Mouse (Mus musculus): Measurements from ENCODE around the gene Zdhhc16. TPM values are rescaled to one million over a fixed set of nuclear protein-coding genes. Genes with fewer than 3 reads are reported as not detected.

Gene Zdhhc16
- total RNA-seq, 2 experiments from 2014 or later, result 15.1 to 21.4 TPM

GRCm38 (mm10) chr19:41981931-41982790, 48.9 kb downstream of the Zdhhc16 start:
- no peak for ATAC-seq (replicated peaks; ENCODE audit: low FRiP score, poor library complexity, severe bottlenecking)

GRCm38 (mm10) chr19:41982791-41983150, 49.5 kb downstream of the Zdhhc16 start:
- no peak for ATAC-seq (replicated peaks; ENCODE audit: low FRiP score, poor library complexity, severe bottlenecking)

GRCm38 (mm10) chr19:41985994-41986393, 52.7 kb downstream of the Zdhhc16 start:
- ATAC-seq (replicated peaks; ENCODE audit: low FRiP score, poor library complexity, severe bottlenecking), result no peak

GRCm38 (mm10) chr19:41987206-41987605, 53.9 kb downstream of the Zdhhc16 start:
- no peak for ATAC-seq (replicated peaks; ENCODE audit: low FRiP score, poor library complexity, severe bottlenecking)

GRCm38 (mm10) chr19:41989810-41990209, 56.5 kb downstream of the Zdhhc16 start:
- no peak for ATAC-seq (replicated peaks; ENCODE audit: low FRiP score, poor library complexity, severe bottlenecking)

GRCm38 (mm10) chr19:41991926-41992477, 58.7 kb downstream of the Zdhhc16 start:
- no peak for ATAC-seq (replicated peaks; ENCODE audit: low FRiP score, poor library complexity, severe bottlenecking)

- no peak for ATAC-seq (replicated peaks; ENCODE audit: low FRiP score, poor library complexity, severe bottlenecking)
Observed at GRCm38 (mm10) chr19:41992971-41993370, 59.7 kb downstream of the Zdhhc16 start.

- no peak for ATAC-seq (replicated peaks; ENCODE audit: low FRiP score, poor library complexity, severe bottlenecking)
Observed at GRCm38 (mm10) chr19:41993484-41993883, 60.2 kb downstream of the Zdhhc16 start.

Other genes starting within 250 kb of the Zdhhc16 start
- 1.1 and 1.7 TPM in 2 replicates for gene Slit1, start 189.8 kb upstream of the Zdhhc16 start, total RNA-seq (2015; ENCODE audit: low replicate concordance)
- 1.0 and 1.6 TPM in 2 replicates for gene Slit1, start 189.8 kb upstream of the Zdhhc16 start, total RNA-seq (2017; ENCODE audit: low replicate concordance)
- 83.4 and 100 TPM in 2 replicates for gene Arhgap19, start 131.4 kb upstream of the Zdhhc16 start, total RNA-seq (2015; ENCODE audit: low replicate concordance)
- gene Arhgap19, start 131.4 kb upstream of the Zdhhc16 start, total RNA-seq (2017; ENCODE audit: low replicate concordance), result 98.9 and 131 TPM in 2 replicates
- gene Frat1, start 103.5 kb upstream of the Zdhhc16 start, total RNA-seq (2015; ENCODE audit: low replicate concordance), result 3.2 and 3.8 TPM in 2 replicates
- 0.26 and 2.6 TPM in 2 replicates for gene Frat1, start 103.5 kb upstream of the Zdhhc16 start, total RNA-seq (2017; ENCODE audit: low replicate concordance)
- gene Frat2, start 85.3 kb upstream of the Zdhhc16 start, total RNA-seq (2015; ENCODE audit: low replicate concordance), result 5.4 TPM in 2 replicates
- 2.6 and 3.9 TPM in 2 replicates for gene Frat2, start 85.3 kb upstream of the Zdhhc16 start, total RNA-seq (2017; ENCODE audit: low replicate concordance)
- 1.1 and 2.1 TPM in 2 replicates for gene Rrp12, start 37.3 kb upstream of the Zdhhc16 start, total RNA-seq (2015; ENCODE audit: low replicate concordance)
- 1.2 TPM in 1 of 2 replicates, not detected in the other for gene Rrp12, start 37.3 kb upstream of the Zdhhc16 start, total RNA-seq (2017; ENCODE audit: low replicate concordance)
- 102 and 109 TPM in 2 replicates for gene Pgam1, start 21.6 kb upstream of the Zdhhc16 start, total RNA-seq (2015; ENCODE audit: low replicate concordance)
- 17.3 and 26.3 TPM in 2 replicates for gene Pgam1, start 21.6 kb upstream of the Zdhhc16 start, total RNA-seq (2017; ENCODE audit: low replicate concordance)
- gene Exosc1, start 57 bp upstream of the Zdhhc16 start, total RNA-seq (2015; ENCODE audit: low replicate concordance), result 16.9 and 21.0 TPM in 2 replicates
- gene Exosc1, start 57 bp upstream of the Zdhhc16 start, total RNA-seq (2017; ENCODE audit: low replicate concordance), result 7.1 and 14.1 TPM in 2 replicates
- gene Mms19, start 47.7 kb downstream of the Zdhhc16 start, total RNA-seq (2015; ENCODE audit: low replicate concordance), result 20.5 and 73.5 TPM in 2 replicates
- 10.1 and 15.4 TPM in 2 replicates for gene Mms19, start 47.7 kb downstream of the Zdhhc16 start, total RNA-seq (2017; ENCODE audit: low replicate concordance)
- 4.3 TPM in 1 of 2 replicates, not detected in the other for gene Ubtd1, start 48.3 kb downstream of the Zdhhc16 start, total RNA-seq (2015; ENCODE audit: low replicate concordance)
- gene Ubtd1, start 48.3 kb downstream of the Zdhhc16 start, total RNA-seq (2017; ENCODE audit: low replicate concordance), result 8.2 TPM in 1 of 2 replicates, not detected in the other
- gene Ankrd2, start 102.5 kb downstream of the Zdhhc16 start, total RNA-seq (2015; ENCODE audit: low replicate concordance), result not detected in 2 replicates
- gene Ankrd2, start 102.5 kb downstream of the Zdhhc16 start, total RNA-seq (2017; ENCODE audit: low replicate concordance), result not detected in 2 replicates
- gene Hoga1, start 112.1 kb downstream of the Zdhhc16 start, total RNA-seq (2015; ENCODE audit: low replicate concordance), result not detected in 2 replicates
- not detected in 2 replicates for gene Hoga1, start 112.1 kb downstream of the Zdhhc16 start, total RNA-seq (2017; ENCODE audit: low replicate concordance)
- not detected in 2 replicates for gene 4933411K16Rik, start 118.8 kb downstream of the Zdhhc16 start, total RNA-seq (2015; ENCODE audit: low replicate concordance)
- not detected in 2 replicates for gene 4933411K16Rik, start 118.8 kb downstream of the Zdhhc16 start, total RNA-seq (2017; ENCODE audit: low replicate concordance)
- gene Morn4, start 152.9 kb downstream of the Zdhhc16 start, total RNA-seq (2015; ENCODE audit: low replicate concordance), result not detected in 2 replicates
- gene Morn4, start 152.9 kb downstream of the Zdhhc16 start, total RNA-seq (2017; ENCODE audit: low replicate concordance), result not detected in 2 replicates
- gene Pi4k2a, start 157.0 kb downstream of the Zdhhc16 start, total RNA-seq (2015; ENCODE audit: low replicate concordance), result 2.5 and 3.4 TPM in 2 replicates
- gene Pi4k2a, start 157.0 kb downstream of the Zdhhc16 start, total RNA-seq (2017; ENCODE audit: low replicate concordance), result 2.1 and 3.3 TPM in 2 replicates
- gene Avpi1, start 195.6 kb downstream of the Zdhhc16 start, total RNA-seq (2015; ENCODE audit: low replicate concordance), result 6.5 TPM in 1 of 2 replicates, not detected in the other
- 4.4 TPM in 1 of 2 replicates, not detected in the other for gene Avpi1, start 195.6 kb downstream of the Zdhhc16 start, total RNA-seq (2017; ENCODE audit: low replicate concordance)
- 0.84 and 2.2 TPM in 2 replicates for gene Marveld1, start 213.9 kb downstream of the Zdhhc16 start, total RNA-seq (2015; ENCODE audit: low replicate concordance)
- 1.9 and 3.9 TPM in 2 replicates for gene Marveld1, start 213.9 kb downstream of the Zdhhc16 start, total RNA-seq (2017; ENCODE audit: low replicate concordance)
- gene Zfyve27, start 230.5 kb downstream of the Zdhhc16 start, total RNA-seq (2015; ENCODE audit: low replicate concordance), result 7.1 and 9.4 TPM in 2 replicates
- gene Zfyve27, start 230.5 kb downstream of the Zdhhc16 start, total RNA-seq (2017; ENCODE audit: low replicate concordance), result 6.1 and 16.9 TPM in 2 replicates